Mouse (Mus musculus) urinary bladder, postnatal 14 days (tissue): Measurements from ENCODE around the gene Nbea.

Experiments used
- DNase-seq: peaks from one replicate; pipeline ENCODE4 v3.0.0; 2021; ENCODE audit warnings: low spot score

Nbea gene

GRCm38 (mm10) chr3:55593312-55593711 lies 590.2 kb downstream of the Nbea start:
- DNase-seq = no peak

GRCm38 (mm10) chr3:55590727-55591126 lies 592.8 kb downstream of the Nbea start:
- DNase-seq = no peak

- DNase-seq = peak; percentile 20
Measured at GRCm38 (mm10) chr3:55590291-55590690, 593.2 kb downstream of the Nbea start.

GRCm38 (mm10) chr3:55589402-55589944 lies 594.0 kb downstream of the Nbea start:
- DNase-seq = no peak

- peak; percentile 26 for DNase-seq
Measured at GRCm38 (mm10) chr3:55587972-55588946, 595.2 kb downstream of the Nbea start.

- no peak for DNase-seq
Measured at GRCm38 (mm10) chr3:55587434-55587971, 596.0 kb downstream of the Nbea start.
